Mouse (Mus musculus): Measurements from ENCODE around the gene Grk2. TPM values are rescaled to one million over a fixed set of nuclear protein-coding genes. Genes with fewer than 3 reads are reported as not detected.
A peak's percentile ranks its signal among the peaks of the same experiment; 100 is the strongest.

The Grk2 gene
- polyA plus RNA-seq, 1 experiment: 210 TPM

- TF ChIP-seq CTCF (IDR thresholded peaks at IDR 0.05; ENCODE audit: insufficient read depth, low read depth, low read length) (no peak), POLR2A (IDR thresholded peaks at IDR 0.05; ENCODE audit: insufficient read depth, low read depth, low read length) (no peak)
- H3K4me3 ChIP-seq (ENCODE audit: insufficient read depth, low read depth, low read length): peak within 1 kb of the TSS; percentile 47
- no peak within 1 kb of the TSS for H3K27ac ChIP-seq (ENCODE audit: insufficient read depth, low read depth, low read length)
- H3K4me1 ChIP-seq (ENCODE audit: control insufficient read depth, insufficient read depth, low read length): peaks cover 15% of the 10 kb centered on the region
- WGBS: 16% methylated on average over 46 of the region's 46 CpGs
These were observed 37.3 kb downstream of the Grk2 start, which contains the start of gene Ssh3 for GRCm38 (mm10) chr19:4268566-4269361. TSS of gene Ssh3 (minus strand) at chr19:4269180.

GRCm38 (mm10) chr19:4265956-4266355 is 40.1 kb downstream of the Grk2 start:
- WGBS: 74% methylated on average over 4 of the region's 4 CpGs
- Histone ChIP-seq H3K4me1 (ENCODE audit: control insufficient read depth, insufficient read depth, low read length) (peaks cover 21% of the 10 kb centered on the region), H3K27ac (ENCODE audit: insufficient read depth, low read depth, low read length) (no peak overlapping the region), H3K4me3 (ENCODE audit: insufficient read depth, low read depth, low read length) (no peak overlapping the region)
- TF ChIP-seq CTCF (IDR thresholded peaks at IDR 0.05; ENCODE audit: insufficient read depth, low read depth, low read length): no peak

GRCm38 (mm10) chr19:4264171-4264780 is 41.7 kb downstream of the Grk2 start:
- TF ChIP-seq POLR2A (IDR thresholded peaks at IDR 0.05; ENCODE audit: insufficient read depth, low read depth, low read length) (no peak), CTCF (IDR thresholded peaks at IDR 0.05; ENCODE audit: insufficient read depth, low read depth, low read length) (no peak)

GRCm38 (mm10) chr19:4263702-4264101 is 42.3 kb downstream of the Grk2 start:
- 69% methylated on average over 14 of the region's 14 CpGs for WGBS

More at GRCm38 (mm10) chr19:4264171-4264780, 41.7 kb downstream of the Grk2 start:
- Histone ChIP-seq H3K4me3 (ENCODE audit: insufficient read depth, low read depth, low read length) (no peak overlapping the region), H3K27ac (ENCODE audit: insufficient read depth, low read depth, low read length) (no peak overlapping the region), H3K4me1 (ENCODE audit: control insufficient read depth, insufficient read depth, low read length) (peaks cover 21% of the 10 kb centered on the region)
- WGBS: 91% methylated on average over 6 of the region's 6 CpGs

GRCm38 (mm10) chr19:4262756-4263155 is 43.3 kb downstream of the Grk2 start:
- TF ChIP-seq POLR2A (IDR thresholded peaks at IDR 0.05; ENCODE audit: insufficient read depth, low read depth, low read length): no peak
- TF ChIP-seq CTCF (IDR thresholded peaks at IDR 0.05; ENCODE audit: insufficient read depth, low read depth, low read length): no peak
- 74% methylated on average over 6 of the region's 6 CpGs for WGBS
- H3K27ac ChIP-seq (ENCODE audit: insufficient read depth, low read depth, low read length): no peak overlapping the region
- peaks cover 15% of the 10 kb centered on the region; the same call in 1 of the 2 replicates for H3K4me1 ChIP-seq (ENCODE audit: control insufficient read depth, insufficient read depth, low read length)
- H3K4me3 ChIP-seq (ENCODE audit: insufficient read depth, low read depth, low read length): no peak overlapping the region

More at GRCm38 (mm10) chr19:4263702-4264101, 42.3 kb downstream of the Grk2 start:
- TF ChIP-seq CTCF (IDR thresholded peaks at IDR 0.05; ENCODE audit: insufficient read depth, low read depth, low read length) (no peak), POLR2A (IDR thresholded peaks at IDR 0.05; ENCODE audit: insufficient read depth, low read depth, low read length) (no peak)
- Histone ChIP-seq H3K4me3 (ENCODE audit: insufficient read depth, low read depth, low read length) (no peak overlapping the region), H3K4me1 (ENCODE audit: control insufficient read depth, insufficient read depth, low read length) (peaks cover 16% of the 10 kb centered on the region), H3K27ac (ENCODE audit: insufficient read depth, low read depth, low read length) (no peak overlapping the region)

GRCm38 (mm10) chr19:4261038-4261698 is 44.9 kb downstream of the Grk2 start:
- 69% methylated on average over 8 of the region's 8 CpGs for WGBS
- H3K4me3 ChIP-seq (ENCODE audit: insufficient read depth, low read depth, low read length): no peak overlapping the region
- TF ChIP-seq CTCF (IDR thresholded peaks at IDR 0.05; ENCODE audit: insufficient read depth, low read depth, low read length) (no peak), POLR2A (IDR thresholded peaks at IDR 0.05; ENCODE audit: insufficient read depth, low read depth, low read length) (no peak)

GRCm38 (mm10) chr19:4257897-4258252 is 48.1 kb downstream of the Grk2 start:
- TF ChIP-seq CTCF (IDR thresholded peaks at IDR 0.05; ENCODE audit: insufficient read depth, low read depth, low read length): no peak
- TF ChIP-seq POLR2A (IDR thresholded peaks at IDR 0.05; ENCODE audit: insufficient read depth, low read depth, low read length): 0 out of 2 replicates have a peak, but pooled peaks have one; percentile 25
- H3K4me1 ChIP-seq (ENCODE audit: control insufficient read depth, insufficient read depth, low read length): 0 out of 2 replicates have a peak, but pooled peaks cover 4% of the 10 kb centered on the region
- H3K4me3 ChIP-seq (ENCODE audit: insufficient read depth, low read depth, low read length): peak overlapping the region; percentile 54
- H3K27ac ChIP-seq (ENCODE audit: insufficient read depth, low read depth, low read length): peak overlapping the region; percentile 52
- WGBS: 11% methylated on average over 12 of the region's 12 CpGs

More at GRCm38 (mm10) chr19:4261038-4261698, 44.9 kb downstream of the Grk2 start:
- no peak overlapping the region for H3K27ac ChIP-seq (ENCODE audit: insufficient read depth, low read depth, low read length)
- peaks cover 16% of the 10 kb centered on the region; the same call in 1 of the 2 replicates for H3K4me1 ChIP-seq (ENCODE audit: control insufficient read depth, insufficient read depth, low read length)

- H3K27ac ChIP-seq (ENCODE audit: insufficient read depth, low read depth, low read length): peak overlapping the region; percentile 52
- H3K4me1 ChIP-seq (ENCODE audit: control insufficient read depth, insufficient read depth, low read length): 0 out of 2 replicates have a peak, but pooled peaks cover 4% of the 10 kb centered on the region
- 0 out of 2 replicates have a peak, but pooled peaks have one; percentile 4 for TF ChIP-seq POLR2A (IDR thresholded peaks at IDR 0.05; ENCODE audit: insufficient read depth, low read depth, low read length)
- peak; percentile 82 for TF ChIP-seq CTCF (IDR thresholded peaks at IDR 0.05; ENCODE audit: insufficient read depth, low read depth, low read length)
- peak overlapping the region; percentile 71 for H3K4me3 ChIP-seq (ENCODE audit: insufficient read depth, low read depth, low read length)
- WGBS: under 1% methylated on average over 41 of the region's 41 CpGs
These were observed 48.7 kb downstream of the Grk2 start for GRCm38 (mm10) chr19:4257216-4257896.

Data from olfactory bulb, adult 2 months (tissue).